Mouse (Mus musculus): Measurements from ENCODE around the gene Prpf38b. TPM values are rescaled to one million over a fixed set of nuclear protein-coding genes. Genes with fewer than 3 reads are reported as not detected.
A peak's percentile ranks its signal among the peaks of the same experiment; 100 is the strongest.

Gene Prpf38b
- polyA plus RNA-seq (2012; rRNA removed): 38.0 and 73.9 TPM in 2 replicates

- peaks cover 14% of the 10 kb centered on the region for H3K36me3 ChIP-seq (ENCODE audit: control insufficient read depth, insufficient read depth, low read length)
- peaks cover 3% of the 10 kb centered on the region; the same call in 1 of the 2 replicates for H3K4me1 ChIP-seq (ENCODE audit: control insufficient read depth, insufficient read depth, insufficient read length, low read length)
- H3K27ac ChIP-seq (ENCODE audit: insufficient read depth, low read depth, low read length): peak within 1 kb of the TSS; percentile 97
- WGBS: under 1% methylated on average over 53 of the region's 53 CpGs
- TF ChIP-seq CTCF (IDR thresholded peaks at IDR 0.05; ENCODE audit: extremely low read depth, insufficient read length, insufficient replicate concordance, low read depth, low read length): no peak
- no peak; the same call in none of the 2 replicates for TF ChIP-seq POLR2A (IDR thresholded peaks at IDR 0.05; ENCODE audit: low read depth, low read length)
- H3K27me3 ChIP-seq (ENCODE audit: control insufficient read depth, insufficient read depth, low read length): no peaks in the 10 kb centered on the region
- peak within 1 kb of the TSS; percentile 81 for H3K4me3 ChIP-seq (ENCODE audit: low read depth, low read length)
Observed at GRCm38 (mm10) chr3:108911548-108912413, at the start of gene Prpf38b. Gene Prpf38b, minus strand, starts transcription at chr3:108911727.

DNA sequence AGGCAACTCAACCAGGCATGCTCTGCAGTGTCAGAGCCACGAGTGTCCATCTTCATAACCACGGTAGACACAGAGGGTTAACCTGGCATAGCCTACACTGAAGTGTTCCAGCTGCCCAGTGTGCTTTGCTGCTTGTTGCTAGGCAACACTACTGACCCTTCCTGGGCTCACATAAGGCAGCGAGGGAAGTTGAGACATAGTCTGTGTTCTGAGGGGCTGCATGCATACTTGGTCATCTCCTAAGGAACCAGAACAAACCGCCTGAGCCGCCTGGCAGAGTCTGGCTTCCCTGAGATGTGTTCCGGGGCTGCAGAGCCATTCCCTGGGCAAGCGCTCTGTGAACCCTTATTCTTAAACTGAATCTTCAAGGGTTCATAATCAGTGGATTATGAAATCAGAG, 49.7 kb upstream of the Prpf38b start:
- Histone ChIP-seq H3K36me3 (ENCODE audit: control insufficient read depth, insufficient read depth, low read length) (no peaks in the 10 kb centered on the region), H3K4me1 (ENCODE audit: control insufficient read depth, insufficient read depth, insufficient read length, low read length) (no peaks in the 10 kb centered on the region), H3K4me3 (ENCODE audit: low read depth, low read length) (no peak overlapping the region), H3K27ac (ENCODE audit: insufficient read depth, low read depth, low read length) (no peak overlapping the region), H3K27me3 (ENCODE audit: control insufficient read depth, insufficient read depth, low read length) (no peaks in the 10 kb centered on the region)
- TF ChIP-seq CTCF (IDR thresholded peaks at IDR 0.05; ENCODE audit: extremely low read depth, insufficient read length, insufficient replicate concordance, low read depth, low read length) (no peak), POLR2A (IDR thresholded peaks at IDR 0.05; ENCODE audit: low read depth, low read length) (no peak)
- 65% methylated on average over 7 of the region's 7 CpGs for WGBS

DNA sequence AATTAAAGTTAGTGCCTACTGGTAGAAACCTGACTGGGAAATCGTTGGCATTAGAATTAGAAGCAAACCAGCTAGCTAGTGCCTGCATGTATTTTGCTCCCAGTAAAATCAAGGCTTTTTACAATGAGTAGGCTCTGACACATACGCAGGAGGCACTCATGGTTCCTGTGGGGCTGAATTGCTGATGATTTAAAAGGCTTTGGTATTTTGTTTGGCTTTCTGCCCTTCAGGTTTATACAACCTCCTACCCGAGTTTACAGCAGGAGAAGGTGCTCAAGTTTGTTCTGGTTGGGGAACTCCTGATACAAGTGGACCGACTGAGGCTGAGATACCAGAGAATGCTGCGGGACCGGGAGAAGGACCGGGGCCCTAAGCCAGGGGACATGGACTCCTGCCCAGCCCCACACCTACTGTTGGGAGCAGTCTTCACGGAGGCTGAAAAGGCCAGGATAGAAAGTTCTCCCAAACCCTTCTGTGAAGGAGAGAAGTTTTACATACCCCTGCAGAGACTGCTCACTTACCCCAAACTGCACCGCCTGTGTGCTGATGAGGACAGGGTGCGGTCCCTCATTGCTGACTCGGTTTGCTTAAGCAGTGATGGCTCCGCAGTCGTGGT, 48.3 kb upstream of the Prpf38b start:
- H3K4me3 ChIP-seq (ENCODE audit: low read depth, low read length): no peak overlapping the region
- TF ChIP-seq POLR2A (IDR thresholded peaks at IDR 0.05; ENCODE audit: low read depth, low read length) (no peak), CTCF (IDR thresholded peaks at IDR 0.05; ENCODE audit: extremely low read depth, insufficient read length, insufficient replicate concordance, low read depth, low read length) (no peak)
- no peaks in the 10 kb centered on the region for H3K36me3 ChIP-seq (ENCODE audit: control insufficient read depth, insufficient read depth, low read length)
- H3K4me1 ChIP-seq (ENCODE audit: control insufficient read depth, insufficient read depth, insufficient read length, low read length): no peaks in the 10 kb centered on the region
- H3K27me3 ChIP-seq (ENCODE audit: control insufficient read depth, insufficient read depth, low read length): no peaks in the 10 kb centered on the region
- H3K27ac ChIP-seq (ENCODE audit: insufficient read depth, low read depth, low read length): no peak overlapping the region
- WGBS: 68% methylated on average over 13 of the region's 13 CpGs

DNA sequence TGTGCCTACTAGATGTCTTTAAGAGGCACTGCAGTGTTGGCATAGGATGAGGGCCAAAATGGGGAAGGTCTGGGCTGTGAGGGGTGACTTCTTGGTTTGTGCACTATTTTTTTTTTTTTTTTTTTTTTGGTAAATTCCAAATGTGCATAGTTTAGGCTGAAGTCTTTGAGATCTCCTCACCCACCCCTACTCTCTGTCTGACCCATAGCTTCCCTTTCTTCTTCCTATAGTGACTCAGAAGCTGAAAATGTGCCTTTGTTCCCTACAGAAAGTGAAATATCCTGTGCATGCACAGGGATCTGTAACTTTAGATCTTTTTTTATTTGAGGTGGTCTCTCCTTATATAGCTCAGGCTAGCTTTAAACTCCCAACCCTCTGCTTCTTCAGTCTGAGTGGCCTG, 46.4 kb upstream of the Prpf38b start:
- Histone ChIP-seq H3K4me3 (ENCODE audit: low read depth, low read length) (no peak overlapping the region), H3K36me3 (ENCODE audit: control insufficient read depth, insufficient read depth, low read length) (no peaks in the 10 kb centered on the region), H3K27ac (ENCODE audit: insufficient read depth, low read depth, low read length) (no peak overlapping the region), H3K4me1 (ENCODE audit: control insufficient read depth, insufficient read depth, insufficient read length, low read length) (no peaks in the 10 kb centered on the region), H3K27me3 (ENCODE audit: control insufficient read depth, insufficient read depth, low read length) (no peaks in the 10 kb centered on the region)
- TF ChIP-seq POLR2A (IDR thresholded peaks at IDR 0.05; ENCODE audit: low read depth, low read length) (no peak), CTCF (IDR thresholded peaks at IDR 0.05; ENCODE audit: extremely low read depth, insufficient read length, insufficient replicate concordance, low read depth, low read length) (no peak)

DNA sequence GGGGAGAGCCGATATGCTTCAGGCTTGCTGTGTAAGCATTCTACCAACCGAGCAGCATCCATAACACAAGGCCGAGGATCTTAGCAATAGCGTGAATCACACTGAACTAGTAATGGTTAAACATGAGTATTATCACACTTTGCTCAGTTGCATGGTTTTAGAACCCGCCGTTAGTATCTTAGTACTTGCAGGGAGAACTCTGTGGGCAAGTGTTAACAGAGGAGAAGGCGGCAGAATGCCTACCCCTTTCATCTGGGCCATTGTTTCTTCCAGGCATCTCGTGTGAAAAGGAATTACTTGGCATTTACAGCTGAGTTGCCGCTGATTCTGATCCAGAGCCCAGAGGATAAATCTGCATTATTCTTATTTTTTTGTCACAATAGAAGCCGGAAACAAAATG, 29.5 kb upstream of the Prpf38b start:
- Histone ChIP-seq H3K36me3 (ENCODE audit: control insufficient read depth, insufficient read depth, low read length) (no peaks in the 10 kb centered on the region), H3K4me1 (ENCODE audit: control insufficient read depth, insufficient read depth, insufficient read length, low read length) (peaks cover 4% of the 10 kb centered on the region; the same call in 1 of the 2 replicates), H3K27me3 (ENCODE audit: control insufficient read depth, insufficient read depth, low read length) (no peaks in the 10 kb centered on the region), H3K4me3 (ENCODE audit: low read depth, low read length) (no peak overlapping the region), H3K27ac (ENCODE audit: insufficient read depth, low read depth, low read length) (no peak overlapping the region)
- 89% methylated on average over 10 of the region's 10 CpGs for WGBS
- TF ChIP-seq CTCF (IDR thresholded peaks at IDR 0.05; ENCODE audit: extremely low read depth, insufficient read length, insufficient replicate concordance, low read depth, low read length) (no peak), POLR2A (IDR thresholded peaks at IDR 0.05; ENCODE audit: low read depth, low read length) (no peak)

- WGBS: 49% methylated on average over 59 of the region's 59 CpGs
- peak within 1 kb of the TSS; percentile 23 for H3K4me3 ChIP-seq (ENCODE audit: low read depth, low read length)
Observed at GRCm38 (mm10) chr3:108940001-108940633, 28.6 kb upstream of the Prpf38b start, which contains the start of gene Gm9857. Gene Gm9857, minus strand, starts transcription at chr3:108940445.

More at GRCm38 (mm10) chr3:108940001-108940633, 28.6 kb upstream of the Prpf38b start, which contains the start of gene Gm9857:
- Histone ChIP-seq H3K4me1 (ENCODE audit: control insufficient read depth, insufficient read depth, insufficient read length, low read length) (peaks cover 4% of the 10 kb centered on the region; the same call in 1 of the 2 replicates), H3K36me3 (ENCODE audit: control insufficient read depth, insufficient read depth, low read length) (no peaks in the 10 kb centered on the region), H3K27me3 (ENCODE audit: control insufficient read depth, insufficient read depth, low read length) (no peaks in the 10 kb centered on the region), H3K27ac (ENCODE audit: insufficient read depth, low read depth, low read length) (no peak within 1 kb of the TSS)
- TF ChIP-seq POLR2A (IDR thresholded peaks at IDR 0.05; ENCODE audit: low read depth, low read length) (no peak), CTCF (IDR thresholded peaks at IDR 0.05; ENCODE audit: extremely low read depth, insufficient read length, insufficient replicate concordance, low read depth, low read length) (no peak)
